Mouse (Mus musculus): ENCODE data around the gene Anln. TPM values are rescaled to one million over a fixed set of nuclear protein-coding genes. Genes with fewer than 3 reads are reported as not detected.

The Anln gene
- 56.4 and 57.4 TPM in 2 replicates for polyA plus RNA-seq (2015; fragmentation: Nextera tagmentation; extraction: Ambion mirVana)

GRCm38 (mm10) chr9:22389021-22389476 lies at the start of gene Anln:
Anln (minus strand) TSS chr9:22389188.
- Histone ChIP-seq H3K36me3 (no peaks in the 10 kb centered on the region), H3K4me3 (peak within 1 kb of the TSS; percentile 78), H3K9me3 (no peaks in the 10 kb centered on the region), H3K4me1 (peaks cover 20% of the 10 kb centered on the region), H3K4me2 (peak within 1 kb of the TSS; percentile 86), H3K27me3 (no peaks in the 10 kb centered on the region), H3K27ac (peak within 1 kb of the TSS; percentile 87), H3K9ac (peak within 1 kb of the TSS; percentile 84)
- ATAC-seq (ENCODE audit: borderline replicate concordance, extremely low read depth, low FRiP score, low TSS enrichment) = peak; percentile 95
- WGBS = under 1% methylated on average over 41 of the region's 44 CpGs

- no peak for ATAC-seq (ENCODE audit: borderline replicate concordance, extremely low read depth, low FRiP score, low TSS enrichment)
These were observed 45.1 kb upstream of the Anln start for GRCm38 (mm10) chr9:22434101-22434500.

GRCm38 (mm10) chr9:22433221-22433620 lies 44.2 kb upstream of the Anln start:
- no peaks in the 10 kb centered on the region for H3K36me3 ChIP-seq
- no peaks in the 10 kb centered on the region for H3K27me3 ChIP-seq
- H3K9me3 ChIP-seq = no peaks in the 10 kb centered on the region
- peaks cover 11% of the 10 kb centered on the region for H3K4me1 ChIP-seq
- no peak overlapping the region for H3K4me3 ChIP-seq
- 80% methylated on average over 2 of the region's 2 CpGs for WGBS
- H3K4me2 ChIP-seq = no peak overlapping the region
- no peak for ATAC-seq (ENCODE audit: borderline replicate concordance, extremely low read depth, low FRiP score, low TSS enrichment)
- no peak overlapping the region for H3K27ac ChIP-seq
- H3K9ac ChIP-seq = no peak overlapping the region

More at GRCm38 (mm10) chr9:22434101-22434500, 45.1 kb upstream of the Anln start:
- peaks cover 11% of the 10 kb centered on the region for H3K4me1 ChIP-seq
- H3K27me3 ChIP-seq = no peaks in the 10 kb centered on the region
- WGBS = 87% methylated on average over 2 of the region's 2 CpGs
- H3K36me3 ChIP-seq = no peaks in the 10 kb centered on the region
- H3K4me3 ChIP-seq = no peak overlapping the region
- no peaks in the 10 kb centered on the region for H3K9me3 ChIP-seq
- no peak overlapping the region for H3K4me2 ChIP-seq
- H3K27ac ChIP-seq = no peak overlapping the region
- no peak overlapping the region for H3K9ac ChIP-seq

- H3K4me3 ChIP-seq = no peak overlapping the region
These were observed 41.4 kb upstream of the Anln start for GRCm38 (mm10) chr9:22430315-22430840.

GRCm38 (mm10) chr9:22429533-22430241 lies 40.7 kb upstream of the Anln start:
- peak; percentile 60; the same call in 1 of the 2 replicates for ATAC-seq (ENCODE audit: borderline replicate concordance, extremely low read depth, low FRiP score, low TSS enrichment)
- H3K27me3 ChIP-seq = no peaks in the 10 kb centered on the region
- H3K9ac ChIP-seq = no peak overlapping the region
- WGBS = 40% methylated on average over 15 of the region's 15 CpGs
- H3K27ac ChIP-seq = no peak overlapping the region
- no peak overlapping the region for H3K4me3 ChIP-seq
- H3K36me3 ChIP-seq = no peaks in the 10 kb centered on the region
- no peaks in the 10 kb centered on the region for H3K9me3 ChIP-seq
- H3K4me2 ChIP-seq = peak overlapping the region; percentile 41
- H3K4me1 ChIP-seq = peaks cover 11% of the 10 kb centered on the region

More at GRCm38 (mm10) chr9:22430315-22430840, 41.4 kb upstream of the Anln start:
- Histone ChIP-seq H3K27ac (no peak overlapping the region), H3K4me2 (peak overlapping the region; percentile 41; the same call in 1 of the 2 replicates), H3K27me3 (no peaks in the 10 kb centered on the region), H3K9me3 (no peaks in the 10 kb centered on the region), H3K9ac (no peak overlapping the region), H3K36me3 (no peaks in the 10 kb centered on the region), H3K4me1 (peaks cover 11% of the 10 kb centered on the region)
- ATAC-seq (ENCODE audit: borderline replicate concordance, extremely low read depth, low FRiP score, low TSS enrichment) = no peak
- 13% methylated on average over 5 of the region's 5 CpGs for WGBS

- Histone ChIP-seq H3K4me3 (no peak overlapping the region), H3K27ac (no peak overlapping the region), H3K36me3 (no peaks in the 10 kb centered on the region), H3K9ac (no peak overlapping the region), H3K4me2 (no peak overlapping the region), H3K9me3 (no peaks in the 10 kb centered on the region), H3K4me1 (peaks cover 11% of the 10 kb centered on the region), H3K27me3 (no peaks in the 10 kb centered on the region)
- ATAC-seq (ENCODE audit: borderline replicate concordance, extremely low read depth, low FRiP score, low TSS enrichment) = no peak
- WGBS = 68% methylated on average over 14 of the region's 14 CpGs
These were observed 39.9 kb upstream of the Anln start for GRCm38 (mm10) chr9:22428666-22429410.

GRCm38 (mm10) chr9:22428028-22428665 lies 39.2 kb upstream of the Anln start:
- Histone ChIP-seq H3K4me1 (peaks cover 11% of the 10 kb centered on the region), H3K9me3 (no peaks in the 10 kb centered on the region), H3K4me2 (no peak overlapping the region), H3K27ac (no peak overlapping the region), H3K4me3 (no peak overlapping the region), H3K27me3 (no peaks in the 10 kb centered on the region), H3K9ac (no peak overlapping the region), H3K36me3 (no peaks in the 10 kb centered on the region)
- 52% methylated on average over 4 of the region's 4 CpGs for WGBS
- ATAC-seq (ENCODE audit: borderline replicate concordance, extremely low read depth, low FRiP score, low TSS enrichment) = no peak

- no peaks in the 10 kb centered on the region for H3K36me3 ChIP-seq
- H3K9ac ChIP-seq = no peak overlapping the region
- no peak overlapping the region for H3K4me3 ChIP-seq
- H3K9me3 ChIP-seq = no peaks in the 10 kb centered on the region
- H3K4me2 ChIP-seq = no peak overlapping the region
- WGBS = 87% methylated on average over 4 of the region's 4 CpGs
- ATAC-seq (ENCODE audit: borderline replicate concordance, extremely low read depth, low FRiP score, low TSS enrichment) = no peak
- no peaks in the 10 kb centered on the region for H3K27me3 ChIP-seq
- no peak overlapping the region for H3K27ac ChIP-seq
- H3K4me1 ChIP-seq = peaks cover 1% of the 10 kb centered on the region; the same call in 1 of the 2 replicates
These were observed 35.7 kb upstream of the Anln start for GRCm38 (mm10) chr9:22424719-22425118.

GRCm38 (mm10) chr9:22424196-22424595 lies 35.2 kb upstream of the Anln start:
- H3K27ac ChIP-seq = no peak overlapping the region

GRCm38 (mm10) chr9:22423507-22423906 lies 34.5 kb upstream of the Anln start:
- 49% methylated on average over 1 of the region's 1 CpGs for WGBS
- Histone ChIP-seq H3K27ac (no peak overlapping the region), H3K4me1 (no peaks in the 10 kb centered on the region)

More at GRCm38 (mm10) chr9:22424196-22424595, 35.2 kb upstream of the Anln start:
- H3K4me2 ChIP-seq = no peak overlapping the region
- no peaks in the 10 kb centered on the region for H3K27me3 ChIP-seq
- H3K4me3 ChIP-seq = no peak overlapping the region
- no peaks in the 10 kb centered on the region for H3K36me3 ChIP-seq
- no peak for ATAC-seq (ENCODE audit: borderline replicate concordance, extremely low read depth, low FRiP score, low TSS enrichment)
- WGBS = 55% methylated on average over 10 of the region's 10 CpGs
- H3K4me1 ChIP-seq = no peaks in the 10 kb centered on the region
- H3K9me3 ChIP-seq = no peaks in the 10 kb centered on the region
- no peak overlapping the region for H3K9ac ChIP-seq

GRCm38 (mm10) chr9:22422559-22422958 lies 33.6 kb upstream of the Anln start:
- no peaks in the 10 kb centered on the region for H3K27me3 ChIP-seq
- no peak for ATAC-seq (ENCODE audit: borderline replicate concordance, extremely low read depth, low FRiP score, low TSS enrichment)
- 0 out of 2 replicates have a peak, but pooled peaks cover 3% of the 10 kb centered on the region for H3K4me1 ChIP-seq
- H3K36me3 ChIP-seq = no peaks in the 10 kb centered on the region
- H3K9ac ChIP-seq = no peak overlapping the region
- no peak overlapping the region for H3K27ac ChIP-seq
- H3K4me3 ChIP-seq = no peak overlapping the region
- WGBS = 58% methylated on average over 1 of the region's 1 CpGs
- H3K4me2 ChIP-seq = no peak overlapping the region
- no peaks in the 10 kb centered on the region for H3K9me3 ChIP-seq

More at GRCm38 (mm10) chr9:22423507-22423906, 34.5 kb upstream of the Anln start:
- no peak for ATAC-seq (ENCODE audit: borderline replicate concordance, extremely low read depth, low FRiP score, low TSS enrichment)
- no peaks in the 10 kb centered on the region for H3K36me3 ChIP-seq
- no peak overlapping the region for H3K4me2 ChIP-seq
- no peak overlapping the region for H3K4me3 ChIP-seq
- no peaks in the 10 kb centered on the region for H3K27me3 ChIP-seq
- no peak overlapping the region for H3K9ac ChIP-seq
- H3K9me3 ChIP-seq = no peaks in the 10 kb centered on the region

All from lung, embryonic 15.5 days (tissue).